Mouse (Mus musculus): ENCODE data around the gene Siah1a. TPM values are rescaled to one million over a fixed set of nuclear protein-coding genes. Genes with fewer than 3 reads are reported as not detected.

The Siah1a gene
- polyA plus RNA-seq, 1 experiment from 2014 or later, result 94.9 TPM

GRCm38 (mm10) chr8:86694011-86694410, 51.7 kb downstream of the Siah1a start:
- WGBS, result 87% methylated on average over 1 of the region's 1 CpGs
- no peak for ATAC-seq
- Histone ChIP-seq H3K4me2 (ENCODE audit: low read length) (no peak overlapping the region), H3K4me3 (replicated peaks; ENCODE audit: low read length) (no peak overlapping the region), H3K27me3 (replicated peaks; ENCODE audit: control insufficient read depth, insufficient read depth, low read length) (no peaks in the 10 kb centered on the region), H3K4me1 (replicated peaks; ENCODE audit: control insufficient read depth, insufficient read depth, low read length) (no peaks in the 10 kb centered on the region), H3K27ac (ENCODE audit: low read length) (no peak overlapping the region), H3K9me3 (ENCODE audit: control insufficient read depth, low read length) (no peaks in the 10 kb centered on the region), H3K36me3 (ENCODE audit: control insufficient read depth, insufficient read depth) (no peaks in the 10 kb centered on the region), H3K9ac (replicated peaks; ENCODE audit: low read depth, low read length) (no peak overlapping the region)

DNA sequence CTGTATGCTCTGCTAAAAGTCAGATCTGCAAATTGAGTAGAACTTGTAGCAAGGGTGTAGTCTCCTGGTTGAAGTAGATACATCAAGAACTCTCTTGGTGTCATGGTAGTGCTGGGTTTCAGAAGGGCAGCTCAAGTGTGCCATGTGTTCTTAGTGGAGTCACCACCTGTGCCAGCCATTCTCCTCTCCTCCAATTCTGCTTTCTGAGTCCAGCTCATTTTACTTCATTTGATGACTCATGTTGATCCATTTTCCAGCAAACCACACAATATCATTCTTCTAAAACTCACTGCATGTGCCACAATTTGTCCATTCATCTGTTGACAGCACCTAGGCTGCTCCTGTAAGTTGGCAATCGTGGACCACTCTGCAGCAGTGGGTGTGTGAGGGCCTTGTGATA, 53.6 kb downstream of the Siah1a start:
- no peak for ATAC-seq
- Histone ChIP-seq H3K9me3 (ENCODE audit: control insufficient read depth, low read length) (no peaks in the 10 kb centered on the region), H3K27ac (ENCODE audit: low read length) (no peak overlapping the region), H3K4me1 (replicated peaks; ENCODE audit: control insufficient read depth, insufficient read depth, low read length) (no peaks in the 10 kb centered on the region), H3K4me3 (replicated peaks; ENCODE audit: low read length) (no peak overlapping the region), H3K4me2 (ENCODE audit: low read length) (no peak overlapping the region), H3K27me3 (replicated peaks; ENCODE audit: control insufficient read depth, insufficient read depth, low read length) (no peaks in the 10 kb centered on the region), H3K36me3 (ENCODE audit: control insufficient read depth, insufficient read depth) (no peaks in the 10 kb centered on the region), H3K9ac (replicated peaks; ENCODE audit: low read depth, low read length) (no peak overlapping the region)
- 85% methylated on average over 1 of the region's 1 CpGs for WGBS

DNA sequence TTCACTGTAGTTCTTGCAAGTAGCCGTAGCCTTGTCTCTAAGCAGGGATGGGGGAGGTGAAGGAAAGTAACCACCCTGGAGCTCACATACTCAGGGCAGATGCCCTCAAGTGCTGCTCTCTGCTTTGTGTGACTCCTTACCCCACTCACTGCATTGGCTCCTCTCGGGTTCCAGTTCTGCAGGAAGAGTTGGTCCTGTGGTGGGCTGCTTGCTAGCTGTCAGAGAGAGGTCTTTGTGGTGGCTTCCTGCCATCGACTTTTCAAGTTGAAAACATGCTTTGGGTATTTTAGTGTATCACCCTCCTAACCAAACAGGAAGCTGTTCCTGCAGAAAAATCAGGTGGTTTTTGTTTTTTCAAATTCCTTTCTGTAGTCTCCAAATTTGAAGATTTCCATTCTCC, 59.1 kb downstream of the Siah1a start:
- 88% methylated on average over 3 of the region's 3 CpGs for WGBS
- ATAC-seq, result no peak
- H3K9me3 ChIP-seq (ENCODE audit: control insufficient read depth, low read length), result no peaks in the 10 kb centered on the region
- no peaks in the 10 kb centered on the region for H3K36me3 ChIP-seq (ENCODE audit: control insufficient read depth, insufficient read depth)
- H3K27me3 ChIP-seq (replicated peaks; ENCODE audit: control insufficient read depth, insufficient read depth, low read length), result no peaks in the 10 kb centered on the region
- no peaks in the 10 kb centered on the region for H3K4me1 ChIP-seq (replicated peaks; ENCODE audit: control insufficient read depth, insufficient read depth, low read length)
- no peak overlapping the region for H3K4me3 ChIP-seq (replicated peaks; ENCODE audit: low read length)
- H3K9ac ChIP-seq (replicated peaks; ENCODE audit: low read depth, low read length), result no peak overlapping the region
- no peak overlapping the region for H3K27ac ChIP-seq (ENCODE audit: low read length)
- H3K4me2 ChIP-seq (ENCODE audit: low read length), result no peak overlapping the region

Other genes starting within 250 kb of the Siah1a start
- 0.20 and 0.31 TPM in 2 replicates for gene Abcc12, start 165.2 kb downstream of the Siah1a start, polyA plus RNA-seq (2015; fragmentation: Nextera tagmentation; extraction: Ambion mirVana)
- 85.5 and 96.3 TPM in 2 replicates for gene Lonp2, start 121.9 kb downstream of the Siah1a start, polyA plus RNA-seq (2015; fragmentation: Nextera tagmentation; extraction: Ambion mirVana)
- 6.8 and 8.7 TPM in 2 replicates for gene Gm10638, start 235 bp downstream of the Siah1a start, polyA plus RNA-seq (2015; fragmentation: Nextera tagmentation; extraction: Ambion mirVana)
- gene N4bp1, start 139.3 kb upstream of the Siah1a start, polyA plus RNA-seq (2015; fragmentation: Nextera tagmentation; extraction: Ambion mirVana), result 9.6 and 10.3 TPM in 2 replicates